Mouse (Mus musculus) neural tube, embryonic 12.5 days (tissue): ENCODE results near the gene Nkd1. TPM values are rescaled to one million over a fixed set of nuclear protein-coding genes. Genes with fewer than 3 reads are reported as not detected.

ENCODE experiments used
- ATAC-seq: fragments of 200-750 bp; cut with Nextera tagmentation; 2 replicates; pipeline ENCODE4 v1.8.0; 2017; ENCODE audit warnings: low read depth, mild to moderate bottlenecking, moderate TSS enrichment, moderate library complexity; ENCODE audit not compliant: low FRiP score
- H3K27ac ChIP-seq: fragments of 300-500 bp; sonication (generic); 2 replicates; pipeline ENCODE4 v1.5.1; 2016
- H3K27me3 ChIP-seq: fragments of 300-500 bp; sonication (generic); replicated peaks from 2 replicates; pipeline ENCODE4 v1.6.1; 2016; ENCODE audit warnings: mild to moderate bottlenecking
- H3K36me3 ChIP-seq: fragments of 300-500 bp; sonication (generic); 2 replicates; pipeline ENCODE4 v1.6.1; 2016; ENCODE audit warnings: mild to moderate bottlenecking
- H3K4me1 ChIP-seq: fragments of 300-500 bp; sonication (generic); 2 replicates; pipeline ENCODE4 v1.6.1; 2016
- H3K4me2 ChIP-seq: fragments of 300-500 bp; sonication (generic); replicated peaks from 2 replicates; pipeline ENCODE4 v1.6.1; 2016; ENCODE audit warnings: mild to moderate bottlenecking
- H3K4me3 ChIP-seq: fragments of 300-500 bp; sonication (generic); 2 replicates; pipeline ENCODE4 v1.5.1; 2016
- H3K9ac ChIP-seq: fragments of 300-500 bp; sonication (generic); 2 replicates; pipeline ENCODE4 v1.6.1; 2016; ENCODE audit warnings: mild to moderate bottlenecking
- H3K9me3 ChIP-seq: fragments of 300-500 bp; sonication (generic); 2 replicates; pipeline ENCODE4 v1.6.1; 2016; ENCODE audit warnings: mild to moderate bottlenecking
- WGBS: fragments of 180-500 bp; shearing (Covaris S2); methylation state at CpG from one replicate; pipeline ENCODE4 v1.1.7; 2016; 5-methylcytosine and 5-hydroxymethylcytosine counted together
- polyA plus RNA-seq: library from polyadenylated mRNA; unstranded; fragments of >200 nt; fragmentation: Nextera tagmentation; extraction: Ambion mirVana; gene quantifications from 2 replicates; pipeline ENCODE4 v1.2.1, GENCODE M21; 2016

Nkd1 gene
- polyA plus RNA-seq, 1 experiment from 2014 or later: 84.5 TPM

GRCm38 (mm10) chr8:88521541-88522414, 624 bp downstream of the Nkd1 start:
- Histone ChIP-seq H3K9me3 (no peaks in the 10 kb centered on the region), H3K27me3 (no peaks in the 10 kb centered on the region), H3K4me1 (peaks cover 42% of the 10 kb centered on the region), H3K9ac (peak overlapping the region; percentile 84), H3K27ac (peak overlapping the region; percentile 32; the same call in 1 of the 2 replicates), H3K4me2 (peak overlapping the region; percentile 84), H3K4me3 (peak overlapping the region; percentile 64), H3K36me3 (no peaks in the 10 kb centered on the region)
- WGBS: under 1% methylated on average over 58 of the region's 65 CpGs
- ATAC-seq: peak; percentile 48

- 0 out of 2 replicates have a peak, but pooled peaks have one; percentile 2 for ATAC-seq
- no peaks in the 10 kb centered on the region for H3K27me3 ChIP-seq
- WGBS: 25% methylated on average over 5 of the region's 5 CpGs
- no peak overlapping the region for H3K27ac ChIP-seq
- peak overlapping the region; percentile 84 for H3K9ac ChIP-seq
- peak overlapping the region; percentile 84 for H3K4me2 ChIP-seq
- peaks cover 1% of the 10 kb centered on the region; the same call in 1 of the 2 replicates for H3K36me3 ChIP-seq
- no peaks in the 10 kb centered on the region for H3K9me3 ChIP-seq
- H3K4me3 ChIP-seq: peak overlapping the region; percentile 64
- H3K4me1 ChIP-seq: peaks cover 42% of the 10 kb centered on the region
Measured at GRCm38 (mm10) chr8:88522433-88523030, 1.4 kb downstream of the Nkd1 start.

GRCm38 (mm10) chr8:88523621-88524020, 2.5 kb downstream of the Nkd1 start:
- H3K4me1 ChIP-seq: peaks cover 42% of the 10 kb centered on the region
- no peak for ATAC-seq
- H3K9me3 ChIP-seq: no peaks in the 10 kb centered on the region
- peak overlapping the region; percentile 64; the same call in 1 of the 2 replicates for H3K4me3 ChIP-seq
- peak overlapping the region; percentile 84 for H3K4me2 ChIP-seq
- peaks cover 11% of the 10 kb centered on the region; the same call in 1 of the 2 replicates for H3K36me3 ChIP-seq
- no peak overlapping the region for H3K27ac ChIP-seq
- 33% methylated on average over 4 of the region's 4 CpGs for WGBS
- H3K27me3 ChIP-seq: no peaks in the 10 kb centered on the region
- no peak overlapping the region for H3K9ac ChIP-seq

- Histone ChIP-seq H3K9me3 (no peaks in the 10 kb centered on the region), H3K36me3 (peaks cover 16% of the 10 kb centered on the region), H3K4me2 (peak overlapping the region; percentile 84), H3K4me3 (no peak overlapping the region; the same call in 1 of the 2 replicates), H3K4me1 (peaks cover 42% of the 10 kb centered on the region), H3K9ac (no peak overlapping the region), H3K27me3 (no peaks in the 10 kb centered on the region), H3K27ac (no peak overlapping the region)
- no peak for ATAC-seq
- 15% methylated on average over 4 of the region's 4 CpGs for WGBS
Measured at GRCm38 (mm10) chr8:88524132-88524531, 3.0 kb downstream of the Nkd1 start.

GRCm38 (mm10) chr8:88524851-88525250, 3.7 kb downstream of the Nkd1 start:
- Histone ChIP-seq H3K36me3 (peaks cover 19% of the 10 kb centered on the region), H3K4me2 (peak overlapping the region; percentile 84), H3K4me3 (no peak overlapping the region), H3K9ac (no peak overlapping the region), H3K9me3 (no peaks in the 10 kb centered on the region), H3K27ac (no peak overlapping the region), H3K27me3 (no peaks in the 10 kb centered on the region), H3K4me1 (peaks cover 42% of the 10 kb centered on the region)
- 71% methylated on average over 7 of the region's 7 CpGs for WGBS
- ATAC-seq: no peak

GRCm38 (mm10) chr8:88526296-88526695, 5.1 kb downstream of the Nkd1 start:
- no peak for ATAC-seq
- Histone ChIP-seq H3K27ac (no peak overlapping the region), H3K9ac (no peak overlapping the region), H3K9me3 (no peaks in the 10 kb centered on the region), H3K4me2 (no peak overlapping the region), H3K4me3 (no peak overlapping the region), H3K36me3 (peaks cover 21% of the 10 kb centered on the region), H3K27me3 (no peaks in the 10 kb centered on the region), H3K4me1 (peaks cover 42% of the 10 kb centered on the region)
- 68% methylated on average over 5 of the region's 5 CpGs for WGBS

GRCm38 (mm10) chr8:88528186-88528585, 7.0 kb downstream of the Nkd1 start:
- Histone ChIP-seq H3K4me1 (peaks cover 29% of the 10 kb centered on the region), H3K9me3 (no peaks in the 10 kb centered on the region), H3K27ac (no peak overlapping the region), H3K9ac (no peak overlapping the region), H3K4me3 (no peak overlapping the region), H3K36me3 (peaks cover 21% of the 10 kb centered on the region), H3K27me3 (no peaks in the 10 kb centered on the region), H3K4me2 (no peak overlapping the region)
- ATAC-seq: no peak
- 82% methylated on average over 9 of the region's 9 CpGs for WGBS

GRCm38 (mm10) chr8:88529798-88530197, 8.6 kb downstream of the Nkd1 start:
- Histone ChIP-seq H3K9ac (no peak overlapping the region), H3K27ac (no peak overlapping the region), H3K4me2 (no peak overlapping the region), H3K4me1 (peaks cover 13% of the 10 kb centered on the region), H3K9me3 (no peaks in the 10 kb centered on the region), H3K36me3 (peaks cover 21% of the 10 kb centered on the region), H3K4me3 (no peak overlapping the region), H3K27me3 (no peaks in the 10 kb centered on the region)
- no peak for ATAC-seq
- WGBS: 85% methylated on average over 4 of the region's 4 CpGs

GRCm38 (mm10) chr8:88537081-88537480, 15.9 kb downstream of the Nkd1 start:
- H3K27ac ChIP-seq: no peak overlapping the region

GRCm38 (mm10) chr8:88537998-88538975, 17.1 kb downstream of the Nkd1 start:
- H3K9ac ChIP-seq: no peak overlapping the region
- ATAC-seq: no peak
- no peak overlapping the region for H3K27ac ChIP-seq
- H3K36me3 ChIP-seq: peaks cover 6% of the 10 kb centered on the region
- WGBS: 66% methylated on average over 19 of the region's 19 CpGs
- no peaks in the 10 kb centered on the region for H3K9me3 ChIP-seq
- no peaks in the 10 kb centered on the region for H3K27me3 ChIP-seq
- no peak overlapping the region for H3K4me2 ChIP-seq
- no peak overlapping the region for H3K4me3 ChIP-seq
- H3K4me1 ChIP-seq: peaks cover 20% of the 10 kb centered on the region; the same call in 1 of the 2 replicates

More at GRCm38 (mm10) chr8:88537081-88537480, 15.9 kb downstream of the Nkd1 start:
- WGBS: 22% methylated on average over 2 of the region's 2 CpGs
- Histone ChIP-seq H3K4me1 (peaks cover 20% of the 10 kb centered on the region; the same call in 1 of the 2 replicates), H3K9me3 (no peaks in the 10 kb centered on the region), H3K4me2 (no peak overlapping the region), H3K4me3 (no peak overlapping the region), H3K27me3 (no peaks in the 10 kb centered on the region), H3K9ac (no peak overlapping the region), H3K36me3 (peaks cover 6% of the 10 kb centered on the region)
- ATAC-seq: no peak

- WGBS: 89% methylated on average over 7 of the region's 7 CpGs
- H3K27me3 ChIP-seq: no peaks in the 10 kb centered on the region
- no peak overlapping the region for H3K9ac ChIP-seq
- H3K4me1 ChIP-seq: peaks cover 20% of the 10 kb centered on the region; the same call in 1 of the 2 replicates
- H3K27ac ChIP-seq: no peak overlapping the region
- H3K4me3 ChIP-seq: no peak overlapping the region
- no peak for ATAC-seq
- peaks cover 6% of the 10 kb centered on the region for H3K36me3 ChIP-seq
- no peak overlapping the region for H3K4me2 ChIP-seq
- no peaks in the 10 kb centered on the region for H3K9me3 ChIP-seq
Measured at GRCm38 (mm10) chr8:88538976-88539371, 17.8 kb downstream of the Nkd1 start.
